Mouse (Mus musculus) thymus, adult 2 months (tissue): Measurements from ENCODE around the gene Gm37240.

ENCODE experiments used
- CTCF ChIP-seq: fragments of 200-500 bp; IDR thresholded peaks from 2 replicates; pipeline ENCODE4 v1.5.1; 2012; ENCODE audit warnings: mild to moderate bottlenecking, control low read depth, low read length, moderate library complexity, borderline replicate concordance; ENCODE audit not compliant: control insufficient read depth, poor library complexity, insufficient read depth; ENCODE audit errors: extremely low read depth
- POLR2A ChIP-seq: fragments of 200-500 bp; IDR thresholded peaks from 2 replicates; pipeline ENCODE4 v1.6.1; 2012; ENCODE audit warnings: mild to moderate bottlenecking, low read length, control low read depth, moderate library complexity; ENCODE audit not compliant: control insufficient read depth, poor library complexity, insufficient read depth; ENCODE audit errors: extremely low read depth

DNA sequence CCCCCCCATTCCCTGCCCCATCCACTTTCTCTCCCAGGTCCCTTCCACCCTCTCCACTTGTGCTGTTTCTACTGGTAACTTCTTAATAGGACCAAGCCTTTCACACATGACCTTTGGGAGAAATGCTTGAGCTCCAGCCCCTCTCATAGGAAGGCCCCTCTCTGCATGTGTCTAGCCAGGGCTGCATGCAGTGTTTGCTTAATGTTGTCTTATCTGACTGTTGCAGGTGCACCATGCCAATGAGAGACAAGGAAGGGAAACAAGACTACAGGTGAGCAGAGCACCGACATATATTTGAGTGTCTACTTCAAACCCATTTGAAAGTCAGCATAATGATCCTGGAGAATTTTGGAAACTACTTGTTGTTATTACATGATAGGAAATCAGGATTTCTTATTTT lies 270.9 kb downstream of the Gm37240 start:
- TF ChIP-seq POLR2A (no peak), CTCF (no peak)
